Mouse (Mus musculus) C2C12 (cell line): Measurements from ENCODE around the gene Lmod3.

ENCODE experiments used
- CTCF ChIP-seq: IDR thresholded peaks from one replicate; pipeline ENCODE4 v1.5.1; 2011; ENCODE audit not compliant: control insufficient read depth, insufficient read depth, insufficient read length
- MAX ChIP-seq: IDR thresholded peaks from one replicate; pipeline ENCODE4 v1.6.1; 2011; ENCODE audit warnings: mild to moderate bottlenecking, control low read depth
- MYOD1 ChIP-seq: IDR thresholded peaks from one replicate; pipeline ENCODE4 v1.6.1; 2011; ENCODE audit warnings: low read depth; ENCODE audit not compliant: control insufficient read depth, insufficient read length
- MYOG ChIP-seq: IDR thresholded peaks from one replicate; pipeline ENCODE4 v1.6.1; 2011; ENCODE audit not compliant: control insufficient read depth, insufficient read length; ENCODE audit errors: extremely low read depth

DNA sequence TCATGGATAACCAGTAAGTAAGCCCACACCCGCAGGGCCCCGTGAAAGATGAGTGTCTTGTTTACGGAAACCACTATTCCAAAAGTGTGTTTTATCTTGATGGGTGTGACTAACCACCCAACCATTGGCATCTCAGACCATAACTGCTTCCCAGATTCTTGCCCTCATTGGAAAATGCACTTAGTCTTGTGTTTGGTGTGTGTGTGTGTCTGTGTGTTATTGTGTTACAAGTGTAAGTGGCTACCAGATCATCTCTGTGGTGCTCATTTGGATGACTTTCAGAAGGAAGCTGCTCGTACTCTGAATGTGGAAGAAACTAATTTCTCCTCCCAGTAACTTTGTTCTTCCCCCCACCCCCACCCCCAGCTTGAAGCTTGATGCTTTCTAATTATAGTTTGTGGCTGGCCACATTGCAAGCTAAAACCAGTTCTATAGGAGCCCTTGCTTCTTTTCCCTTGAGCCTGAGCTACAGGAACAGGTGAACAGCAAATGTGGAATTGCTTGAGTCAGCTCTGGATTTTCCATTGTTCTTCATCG, 29.6 kb downstream of the Lmod3 start:
- TF ChIP-seq MAX = peak; percentile 29
- peak; percentile 93 for TF ChIP-seq MYOD1
- no peak for TF ChIP-seq CTCF
- TF ChIP-seq MYOG = no peak
